Mouse (Mus musculus) embryonic facial prominence, embryonic 14.5 days (tissue): ENCODE data around the gene Ypel4. TPM values are rescaled to one million over a fixed set of nuclear protein-coding genes. Genes with fewer than 3 reads are reported as not detected.
A peak's percentile ranks its signal among the peaks of the same experiment; 100 is the strongest.
"Not testable (repeated sequence)": the region's sequence is repeated elsewhere in the genome, so short reads cannot be mapped to it uniquely, and the experiment has no call there.

ENCODE experiments used
- ATAC-seq: fragments of 200-750 bp; cut with Nextera tagmentation; 2 replicates; pipeline ENCODE4 v1.8.0; 2017; ENCODE audit warnings: low read depth, moderate number of reproducible peaks, moderate TSS enrichment
- DNase-seq: peaks from one replicate; pipeline ENCODE4 v3.0.0-alpha.2; 2015; ENCODE audit warnings: low spot score
- H3K27ac ChIP-seq: fragments of 300-500 bp; sonication (generic); replicated peaks from 2 replicates; pipeline ENCODE4 v1.5.1; 2014; ENCODE audit warnings: low read depth, mild to moderate bottlenecking, low read length, moderate library complexity
- H3K27me3 ChIP-seq: fragments of 300-500 bp; sonication (generic); replicated peaks from 2 replicates; pipeline ENCODE4 v1.6.1; 2014; ENCODE audit warnings: low read length; ENCODE audit not compliant: control insufficient read depth, insufficient read depth
- H3K36me3 ChIP-seq: fragments of 300-500 bp; sonication (generic); 2 replicates; pipeline ENCODE4 v1.6.1; 2014; ENCODE audit warnings: low read length, mixed read lengths; ENCODE audit not compliant: control insufficient read depth, insufficient read depth
- H3K4me1 ChIP-seq: fragments of 300-500 bp; sonication (generic); 2 replicates; pipeline ENCODE4 v1.6.1; 2014; ENCODE audit warnings: antibody characterized with exemption, low read length; ENCODE audit not compliant: control insufficient read depth, insufficient read depth
- H3K4me2 ChIP-seq: fragments of 300-500 bp; sonication (generic); 2 replicates; pipeline ENCODE4 v1.6.1; 2014; ENCODE audit warnings: low read depth, mild to moderate bottlenecking, low read length, moderate library complexity, mixed read lengths
- H3K4me3 ChIP-seq: fragments of 300-500 bp; sonication (generic); 2 replicates; pipeline ENCODE4 v1.5.1; 2014; ENCODE audit warnings: low read depth, mild to moderate bottlenecking, low read length
- H3K9ac ChIP-seq: fragments of 300-500 bp; sonication (generic); 2 replicates; pipeline ENCODE4 v1.6.1; 2014; ENCODE audit warnings: low read depth, mild to moderate bottlenecking, low read length, moderate library complexity, mixed read lengths
- H3K9me3 ChIP-seq: fragments of 300-500 bp; sonication (generic); 2 replicates; pipeline ENCODE4 v1.6.1; 2016; ENCODE audit warnings: low read length; ENCODE audit not compliant: control insufficient read depth
- WGBS: fragments of 180-500 bp; shearing (Covaris S2); extraction: QIAGEN DNeasy Blood & Tissue Kit; methylation state at CpG from one replicate; pipeline ENCODE4 v1.1.7; 2014; 5-methylcytosine and 5-hydroxymethylcytosine counted together
- polyA plus RNA-seq: library from polyadenylated mRNA; unstranded; fragments of >200 nt; fragmentation: Nextera tagmentation; extraction: Ambion mirVana; gene quantifications from 2 replicates; pipeline ENCODE4 v1.2.1, GENCODE M21; 2014

Ypel4 gene
- polyA plus RNA-seq, 1 experiment from 2014 or later = 5.5 TPM

DNA sequence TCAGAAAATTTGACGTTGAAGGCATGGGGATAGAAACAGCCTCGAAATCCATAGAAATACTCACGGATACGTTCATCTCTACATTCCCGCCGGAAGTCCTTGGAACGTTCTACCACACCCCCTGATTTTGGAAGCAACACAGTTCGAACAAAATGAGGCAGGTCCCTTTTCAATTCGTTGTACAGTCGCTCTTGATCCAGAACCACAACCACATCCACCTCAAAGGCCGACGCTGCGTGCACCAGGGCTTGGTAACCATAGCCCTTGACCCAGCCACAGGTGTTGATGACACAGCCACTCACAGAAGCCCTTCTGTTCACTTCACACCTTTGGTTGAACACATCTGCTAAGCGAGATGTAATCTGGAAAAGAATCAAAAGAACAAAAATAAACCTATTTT, 10.0 kb upstream of the Ypel4 start:
- Histone ChIP-seq H3K36me3 (peaks cover 31% of the 10 kb centered on the region), H3K9ac (no peak overlapping the region), H3K4me3 (no peak overlapping the region), H3K4me1 (peaks cover 11% of the 10 kb centered on the region; the same call in 1 of the 2 replicates), H3K27me3 (no peaks in the 10 kb centered on the region), H3K9me3 (no peaks in the 10 kb centered on the region), H3K27ac (no peak overlapping the region), H3K4me2 (no peak overlapping the region)
- 93% methylated on average over 14 of the region's 14 CpGs for WGBS
- no peak for DNase-seq
- ATAC-seq = no peak

- 93% methylated on average over 10 of the region's 10 CpGs for WGBS
- H3K9me3 ChIP-seq = no peaks in the 10 kb centered on the region
- ATAC-seq (no peak), DNase-seq (no peak)
- H3K4me1 ChIP-seq = peaks cover 11% of the 10 kb centered on the region; the same call in 1 of the 2 replicates
- H3K27ac ChIP-seq = no peak overlapping the region
- H3K4me3 ChIP-seq = no peak overlapping the region
- H3K9ac ChIP-seq = no peak overlapping the region
- no peaks in the 10 kb centered on the region for H3K27me3 ChIP-seq
- peaks cover 31% of the 10 kb centered on the region for H3K36me3 ChIP-seq
- peak overlapping the region; percentile 63; the same call in 1 of the 2 replicates for H3K4me2 ChIP-seq
Measured at GRCm38 (mm10) chr2:84725770-84726169, 8.1 kb upstream of the Ypel4 start.

DNA sequence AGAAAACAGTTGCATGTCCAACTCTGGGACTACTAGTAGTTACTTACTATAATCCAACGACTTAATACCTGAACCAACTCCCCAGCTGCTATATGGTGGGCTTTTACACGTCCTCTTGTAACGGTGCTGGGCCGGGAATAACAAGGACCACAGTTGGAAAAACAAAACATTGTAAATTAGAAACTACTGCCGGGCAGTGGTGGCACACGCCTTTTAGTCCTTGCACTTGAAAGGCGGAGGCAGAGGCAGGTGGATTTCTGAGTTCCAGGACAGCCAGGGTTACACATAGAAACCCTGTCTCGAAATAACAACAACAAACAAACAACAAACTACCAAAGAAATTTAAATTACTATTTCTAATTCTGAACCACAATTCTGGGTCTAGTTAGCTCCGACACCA, 7.1 kb upstream of the Ypel4 start:
- Histone ChIP-seq H3K4me2 (peak overlapping the region; percentile 63), H3K9ac (peak overlapping the region; percentile 69), H3K27me3 (no peaks in the 10 kb centered on the region), H3K9me3 (no peaks in the 10 kb centered on the region), H3K27ac (no peak overlapping the region), H3K4me1 (peaks cover 11% of the 10 kb centered on the region; the same call in 1 of the 2 replicates), H3K36me3 (peaks cover 26% of the 10 kb centered on the region), H3K4me3 (peak overlapping the region; percentile 61)
- DNase-seq (no peak), ATAC-seq (no peak)
- WGBS = 2% methylated on average over 9 of the region's 9 CpGs

DNA sequence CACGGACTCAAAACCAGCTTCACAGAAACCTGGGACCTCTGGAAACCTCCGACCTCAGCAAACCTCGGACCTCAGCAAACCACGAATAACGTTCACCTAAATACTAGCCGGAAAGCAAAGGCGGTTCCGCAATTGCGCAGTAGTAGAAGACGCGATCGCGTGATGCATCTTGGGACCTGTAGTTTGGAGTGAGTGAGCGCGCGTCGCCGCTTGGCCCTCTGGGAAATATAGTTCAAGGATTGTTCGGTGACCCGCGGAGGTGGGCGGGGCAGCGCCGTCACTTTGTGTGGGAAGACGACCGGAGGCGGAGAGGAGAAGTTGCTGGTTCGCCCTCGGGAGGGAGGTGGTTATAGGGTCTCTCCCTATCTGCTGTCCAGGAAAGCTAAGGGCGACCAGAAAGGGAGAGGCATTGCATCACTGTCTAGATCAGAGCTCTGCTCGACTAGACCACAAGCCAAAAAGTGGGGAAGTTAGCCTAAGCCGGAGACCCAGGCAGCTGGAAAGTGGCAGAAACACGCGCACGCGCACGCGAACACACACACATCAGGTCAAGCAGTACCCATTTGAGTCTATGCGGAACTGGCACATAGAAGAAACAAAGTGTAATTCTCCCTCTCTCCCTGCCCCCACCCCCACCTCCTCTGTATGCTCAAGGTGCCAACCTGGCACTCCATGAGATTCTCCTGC, 6.5 kb upstream of the Ypel4 start, which contains the start of gene Clp1:
Gene Clp1 (minus strand): TSS at position 179 of the 687 bp plus-strand sequence.
- under 1% methylated on average over 39 of the region's 39 CpGs for WGBS
- DNase-seq (peak; percentile 99), ATAC-seq (peak; percentile 97)
- Histone ChIP-seq H3K27ac (peak within 1 kb of the TSS; percentile 87), H3K27me3 (no peaks in the 10 kb centered on the region), H3K36me3 (peaks cover 26% of the 10 kb centered on the region), H3K9ac (peak within 1 kb of the TSS; percentile 70), H3K4me3 (peak within 1 kb of the TSS; percentile 61), H3K4me1 (peaks cover 11% of the 10 kb centered on the region; the same call in 1 of the 2 replicates), H3K4me2 (peak within 1 kb of the TSS; percentile 63), H3K9me3 (no peaks in the 10 kb centered on the region)

GRCm38 (mm10) chr2:84728191-84728590, 5.7 kb upstream of the Ypel4 start:
- not testable (repeated sequence) for ATAC-seq, DNase-seq, H3K27ac ChIP-seq, H3K9ac ChIP-seq, H3K27me3 ChIP-seq, H3K4me2 ChIP-seq, H3K9me3 ChIP-seq, H3K4me3 ChIP-seq
- H3K4me1 ChIP-seq = peaks cover 11% of the 10 kb centered on the region; the same call in 1 of the 2 replicates
- peaks cover 25% of the 10 kb centered on the region for H3K36me3 ChIP-seq
- WGBS = 78% methylated on average over 5 of the region's 5 CpGs

- H3K9me3 ChIP-seq = no peaks in the 10 kb centered on the region
- H3K9ac ChIP-seq = no peak overlapping the region
- H3K4me2 ChIP-seq = no peak overlapping the region
- WGBS = 82% methylated on average over 3 of the region's 3 CpGs
- H3K27ac ChIP-seq = no peak overlapping the region
- DNase-seq (no peak), ATAC-seq (no peak)
- H3K4me3 ChIP-seq = no peak overlapping the region
- H3K27me3 ChIP-seq = no peaks in the 10 kb centered on the region
- peaks cover 24% of the 10 kb centered on the region for H3K4me1 ChIP-seq
- H3K36me3 ChIP-seq = no peaks in the 10 kb centered on the region
Measured at GRCm38 (mm10) chr2:84731206-84731605, 2.7 kb upstream of the Ypel4 start.

GRCm38 (mm10) chr2:84732394-84732793, 1.5 kb upstream of the Ypel4 start:
- Histone ChIP-seq H3K27ac (no peak overlapping the region), H3K9ac (no peak overlapping the region), H3K36me3 (no peaks in the 10 kb centered on the region), H3K4me2 (no peak overlapping the region), H3K27me3 (no peaks in the 10 kb centered on the region), H3K9me3 (no peaks in the 10 kb centered on the region), H3K4me3 (no peak overlapping the region), H3K4me1 (peaks cover 31% of the 10 kb centered on the region)
- ATAC-seq (no peak), DNase-seq (no peak)
- 86% methylated on average over 1 of the region's 1 CpGs for WGBS

- Histone ChIP-seq H3K4me2 (peak overlapping the region; percentile 70), H3K9ac (peak overlapping the region; percentile 68), H3K9me3 (no peaks in the 10 kb centered on the region), H3K4me1 (peaks cover 42% of the 10 kb centered on the region), H3K36me3 (no peaks in the 10 kb centered on the region), H3K4me3 (peak overlapping the region; percentile 47), H3K27me3 (no peaks in the 10 kb centered on the region), H3K27ac (0 out of 2 replicates have a peak overlapping the region, but pooled peaks have one; percentile 39)
- peak; percentile 13; the same call in 1 of the 2 replicates for ATAC-seq
- DNase-seq = peak; percentile 48
- WGBS = under 1% methylated on average over 11 of the region's 11 CpGs
Measured at GRCm38 (mm10) chr2:84734351-84734864, 550 bp downstream of the Ypel4 start.
